In genomic region chr3:60500571-60501527, GRCm38 (mm10) we compare ENCODE assay signal across 8 mouse cellular contexts. TPM values are rescaled to one million over a fixed set of nuclear protein-coding genes. Genes with fewer than 3 reads are reported as not detected.
A peak's percentile ranks its signal among the peaks of the same experiment; 100 is the strongest.
DNase-seq lines count a peak whose midpoint lies in the region; ATAC-seq and TF ChIP-seq lines count a peak whose summit lies in the region.

No protein-coding gene starts in this region.

- peak overlapping the region; percentile 98 for H3K9ac ChIP-seq in ES-Bruce4 (ENCODE audit: low read depth, poor library complexity, severe bottlenecking)
- H3K9ac ChIP-seq in forebrain, embryonic 13.5 days = peak overlapping the region; percentile 93
- peak overlapping the region; percentile 98 for H3K9ac ChIP-seq in heart, postnatal 0 days (replicated peaks; ENCODE audit: low read depth, low read length)
- H3K9ac ChIP-seq in liver, postnatal 0 days (replicated peaks) = peak overlapping the region; percentile 97
- peak overlapping the region; percentile 96 for H3K9ac ChIP-seq in neural tube, embryonic 13.5 days
- H3K9ac ChIP-seq in stomach, postnatal 0 days (ENCODE audit: low read length) = peak overlapping the region; percentile 96

- no peaks in the 10 kb centered on the region for H3K27me3 ChIP-seq in ES-Bruce4 (ENCODE audit: control insufficient read depth, insufficient read depth, low read length, poor library complexity, severe bottlenecking)
- H3K27me3 ChIP-seq in forebrain, embryonic 13.5 days = no peaks in the 10 kb centered on the region
- H3K27me3 ChIP-seq in heart, postnatal 0 days (ENCODE audit: control insufficient read depth, insufficient read depth, low read length) = no peaks in the 10 kb centered on the region
- no peaks in the 10 kb centered on the region for H3K27me3 ChIP-seq in liver, postnatal 0 days (ENCODE audit: insufficient read depth, low read length)
- H3K27me3 ChIP-seq in neural tube, embryonic 13.5 days = no peaks in the 10 kb centered on the region
- H3K27me3 ChIP-seq in stomach, postnatal 0 days (ENCODE audit: control insufficient read depth, insufficient read depth, low read length) = no peaks in the 10 kb centered on the region

- whole genome bisulfite sequencing in forebrain, embryonic 13.5 days = under 1% methylated on average over 58 of the region's 96 CpGs
- WGBS in heart, postnatal 0 days = under 1% methylated on average over 89 of the region's 96 CpGs
- WGBS in liver, postnatal 0 days (ENCODE audit: insufficient replicate concordance) = under 1% methylated on average over 50 of the region's 96 CpGs
- WGBS in neural tube, embryonic 13.5 days = under 1% methylated on average over 73 of the region's 96 CpGs
- WGBS in stomach, postnatal 0 days = under 1% methylated on average over 58 of the region's 96 CpGs

- peak overlapping the region; percentile 94 for H3K4me3 ChIP-seq in ES-Bruce4 (ENCODE audit: low read depth, low read length)
- peak overlapping the region; percentile 85 for H3K4me3 ChIP-seq in forebrain, embryonic 13.5 days
- H3K4me3 ChIP-seq in heart, postnatal 0 days (ENCODE audit: low read depth, low read length) = peak overlapping the region; percentile 93
- H3K4me3 ChIP-seq in liver, postnatal 0 days (ENCODE audit: low read depth, low read length) = peak overlapping the region; percentile 93
- peak overlapping the region; percentile 92 for H3K4me3 ChIP-seq in neural tube, embryonic 13.5 days
- H3K4me3 ChIP-seq in stomach, postnatal 0 days (ENCODE audit: low read depth, low read length) = peak overlapping the region; percentile 91

- TF ChIP-seq POLR2A in ES-Bruce4 (IDR thresholded peaks at IDR 0.05; ENCODE audit: insufficient read depth, low read length) = no peak

- H3K27ac ChIP-seq in ES-Bruce4 (ENCODE audit: insufficient read depth, low read length) = peak overlapping the region; percentile 0; the same call in 1 of the 2 replicates
- peak overlapping the region; percentile 82 for H3K27ac ChIP-seq in forebrain, embryonic 13.5 days
- peak overlapping the region; percentile 100 for H3K27ac ChIP-seq in heart, postnatal 0 days (ENCODE audit: low read depth)
- peak overlapping the region; percentile 99 for H3K27ac ChIP-seq in liver, postnatal 0 days (ENCODE audit: low read depth)
- peak overlapping the region; percentile 95 for H3K27ac ChIP-seq in neural tube, embryonic 13.5 days (replicated peaks)
- H3K27ac ChIP-seq in stomach, postnatal 0 days (replicated peaks) = peak overlapping the region; percentile 100

- H3K4me1 ChIP-seq in ES-Bruce4 (ENCODE audit: control insufficient read depth, insufficient read depth, low read length) = no peaks in the 10 kb centered on the region
- peaks cover 45% of the 10 kb centered on the region for H3K4me1 ChIP-seq in forebrain, embryonic 13.5 days
- H3K4me1 ChIP-seq in heart, postnatal 0 days (ENCODE audit: control insufficient read depth, insufficient read depth) = peaks cover 39% of the 10 kb centered on the region
- H3K4me1 ChIP-seq in liver, postnatal 0 days (ENCODE audit: insufficient read depth) = peaks cover 43% of the 10 kb centered on the region
- peaks cover 50% of the 10 kb centered on the region for H3K4me1 ChIP-seq in neural tube, embryonic 13.5 days (replicated peaks)
- H3K4me1 ChIP-seq in stomach, postnatal 0 days (replicated peaks; ENCODE audit: control insufficient read depth, insufficient read depth) = no peaks in the 10 kb centered on the region

- DNase-seq in heart, postnatal 0 days (ENCODE audit: low spot score) = peak; percentile 60
- DNase-seq in kidney, postnatal 36 days = peak; percentile 81 to 88
- DNase-seq in liver, postnatal 0 days = peak; percentile 85
- peak; percentile 78 for DNase-seq in stomach, postnatal 0 days (ENCODE audit: low spot score)

- no peak for TF ChIP-seq EP300 in ES-Bruce4 (IDR thresholded peaks at IDR 0.05; ENCODE audit: insufficient read depth, low read depth, low read length)
- TF ChIP-seq EP300 in heart, postnatal 0 days (IDR thresholded peaks at IDR 0.05; ENCODE audit: low read depth) = no peak
- no peak for TF ChIP-seq EP300 in liver, postnatal 0 days (IDR thresholded peaks at IDR 0.05; ENCODE audit: low read depth)
- TF ChIP-seq EP300 in stomach, postnatal 0 days (optimal IDR thresholded peaks at IDR 0.05) = no peak

- no peak for TF ChIP-seq CTCF in ES-Bruce4 (IDR thresholded peaks at IDR 0.05; ENCODE audit: low read depth, low read length)
- no peak for TF ChIP-seq CTCF in heart, postnatal 0 days (IDR thresholded peaks at IDR 0.05; ENCODE audit: low read depth)
- TF ChIP-seq CTCF in liver, postnatal 0 days (IDR thresholded peaks at IDR 0.05; ENCODE audit: low read depth) = no peak
- TF ChIP-seq CTCF in stomach, postnatal 0 days (IDR thresholded peaks at IDR 0.05; ENCODE audit: low read depth) = no peak

- peak; percentile 73 for ATAC-seq in cerebellum, adult (ENCODE audit: insufficient number of reproducible peaks, low FRiP score, low TSS enrichment)
- ATAC-seq in forebrain, embryonic 13.5 days = peak; percentile 93
- peak; percentile 83 for ATAC-seq in heart, postnatal 0 days (ENCODE audit: insufficient read depth, low read depth)
- peak; percentile 86 for ATAC-seq in liver, postnatal 0 days
- peak; percentile 93 for ATAC-seq in neural tube, embryonic 13.5 days (ENCODE audit: low read depth)
- ATAC-seq in stomach, postnatal 0 days (ENCODE audit: low FRiP score, low TSS enrichment) = peak; percentile 85

- no peaks in the 10 kb centered on the region for H3K36me3 ChIP-seq in ES-Bruce4 (ENCODE audit: control insufficient read depth, insufficient read depth, low read length, poor library complexity, severe bottlenecking)
- no peaks in the 10 kb centered on the region for H3K36me3 ChIP-seq in forebrain, embryonic 13.5 days (ENCODE audit: poor library complexity, severe bottlenecking)
- no peaks in the 10 kb centered on the region for H3K36me3 ChIP-seq in heart, postnatal 0 days (replicated peaks; ENCODE audit: control insufficient read depth, insufficient read depth, low read length)
- H3K36me3 ChIP-seq in liver, postnatal 0 days (replicated peaks; ENCODE audit: insufficient read depth, low read length) = no peaks in the 10 kb centered on the region; the same call in 1 of the 2 replicates
- no peaks in the 10 kb centered on the region for H3K36me3 ChIP-seq in neural tube, embryonic 13.5 days
- H3K36me3 ChIP-seq in stomach, postnatal 0 days (ENCODE audit: control insufficient read depth, insufficient read depth, low read length) = no peaks in the 10 kb centered on the region

- H3K4me2 ChIP-seq in forebrain, embryonic 13.5 days = peak overlapping the region; percentile 81
- peak overlapping the region; percentile 69 for H3K4me2 ChIP-seq in heart, postnatal 0 days (ENCODE audit: low read depth, low read length)
- peak overlapping the region; percentile 91 for H3K4me2 ChIP-seq in liver, postnatal 0 days (ENCODE audit: low read depth, low read length)
- peak overlapping the region; percentile 72 for H3K4me2 ChIP-seq in neural tube, embryonic 13.5 days
- H3K4me2 ChIP-seq in stomach, postnatal 0 days (replicated peaks; ENCODE audit: low read depth) = peak overlapping the region; percentile 72

- no peaks in the 10 kb centered on the region for H3K9me3 ChIP-seq in ES-Bruce4 (replicated peaks; ENCODE audit: control insufficient read depth, insufficient read depth, low read length, poor library complexity, severe bottlenecking)
- no peaks in the 10 kb centered on the region for H3K9me3 ChIP-seq in forebrain, embryonic 13.5 days (replicated peaks)
- no peaks in the 10 kb centered on the region for H3K9me3 ChIP-seq in heart, postnatal 0 days (replicated peaks; ENCODE audit: control insufficient read depth, low read length)
- no peaks in the 10 kb centered on the region for H3K9me3 ChIP-seq in liver, postnatal 0 days (ENCODE audit: low read length)
- no peaks in the 10 kb centered on the region for H3K9me3 ChIP-seq in neural tube, embryonic 13.5 days
- H3K9me3 ChIP-seq in stomach, postnatal 0 days (ENCODE audit: control insufficient read depth, low read length) = no peaks in the 10 kb centered on the region

RNA-seq across cellular contexts. Expression of gene Mbnl1, which starts 28.2 kb away (rescaled TPM):
- 26.6 and 28.2 TPM in 2 replicates for polyA plus RNA-seq in ES-Bruce4 (2011; ENCODE audit: insufficient read depth, insufficient read length, low read depth, missing spikeins)
- 38.8 and 39.9 TPM in 2 replicates for polyA plus RNA-seq in forebrain, embryonic 13.5 days (2015; fragmentation: Nextera tagmentation; extraction: Ambion mirVana)
- 94.9 and 140 TPM in 2 replicates for total RNA-seq in heart, postnatal 0 days (2014; rRNA removed; ENCODE audit: low replicate concordance)
- polyA plus RNA-seq in heart, postnatal 0 days (2015; fragmentation: Nextera tagmentation; extraction: Ambion mirVana) = 70.7 and 70.8 TPM in 2 replicates
- polyA plus RNA-seq in liver, postnatal 0 days (2015; fragmentation: Nextera tagmentation; extraction: Ambion mirVana) = 61.3 and 73.3 TPM in 2 replicates
- 54.7 and 59.8 TPM in 2 replicates for polyA plus RNA-seq in neural tube, embryonic 13.5 days (2015; fragmentation: Nextera tagmentation; extraction: Ambion mirVana)
- polyA plus RNA-seq in stomach, postnatal 0 days (2015; fragmentation: Nextera tagmentation; extraction: Ambion mirVana) = 56.0 and 59.7 TPM in 2 replicates

Comparison
In these comparisons a context has a peak if more than half of its experiments do, and no peak if none do; other contexts are left out.
1. Peak in every context shown above with its lines: DNase-seq, ATAC-seq, H3K4me3 ChIP-seq and H3K27ac ChIP-seq.
2. H3K27ac ChIP-seq: peak in every context shown above with its lines; median percentile 100 in heart, postnatal 0 days; 100 in stomach, postnatal 0 days; 99 in liver, postnatal 0 days; 95 in neural tube, embryonic 13.5 days; 82 in forebrain, embryonic 13.5 days; 0 in ES-Bruce4.